Mouse (Mus musculus) ES-E14 (cell line): Measurements from ENCODE around the gene Marf1.

Source experiments
- CHD2 ChIP-seq: IDR thresholded peaks from 2 replicates; pipeline ENCODE4 v1.6.1; 2014; ENCODE audit warnings: mild to moderate bottlenecking, low read depth, low read length, inconsistent platforms
- MAFK ChIP-seq: IDR thresholded peaks from 2 replicates; pipeline ENCODE4 v1.6.1; 2014; ENCODE audit warnings: mild to moderate bottlenecking, low read depth, low read length, inconsistent platforms; ENCODE audit not compliant: insufficient read depth
- ZNF384 ChIP-seq: IDR thresholded peaks from 2 replicates; pipeline ENCODE4 v1.6.1; 2012; ENCODE audit warnings: low read depth, low read length, inconsistent platforms

GRCm38 (mm10) chr16:14135014-14135413, 28.1 kb downstream of the Marf1 start:
- TF ChIP-seq CHD2, result no peak
- TF ChIP-seq MAFK, result no peak
- TF ChIP-seq ZNF384, result no peak
